Comparison of ENCODE assay signal across 8 mouse cellular contexts in genomic region chr4:151156904-151157303, GRCm38 (mm10).
DNase-seq lines count a peak whose midpoint lies in the region; ATAC-seq lines count a peak whose summit lies in the region.

No protein-coding gene starts in this region.

- no peaks in the 10 kb centered on the region for H3K27me3 ChIP-seq in kidney, embryonic 16.5 days (ENCODE audit: insufficient read depth, low read length)
- no peaks in the 10 kb centered on the region; the same call in 1 of the 2 replicates for H3K27me3 ChIP-seq in liver, embryonic 11.5 days (replicated peaks; ENCODE audit: control insufficient read depth, insufficient read depth, low read length)
- peaks cover 37% of the 10 kb centered on the region for H3K27me3 ChIP-seq in neural tube, embryonic 13.5 days

- peak; percentile 47; the same call in 1 of the 2 replicates for ATAC-seq in kidney, embryonic 16.5 days (ENCODE audit: low FRiP score, low TSS enrichment)
- 0 out of 2 replicates have a peak, but pooled peaks have one; percentile 34 for ATAC-seq in liver, embryonic 11.5 days (replicated peaks; ENCODE audit: low FRiP score)
- peak; percentile 60; the same call in 1 of the 2 replicates for ATAC-seq in neural tube, embryonic 13.5 days (ENCODE audit: low read depth)

- no peak overlapping the region for H3K4me2 ChIP-seq in kidney, embryonic 16.5 days (replicated peaks; ENCODE audit: low read depth, low read length)
- no peak overlapping the region for H3K4me2 ChIP-seq in liver, embryonic 11.5 days
- H3K4me2 ChIP-seq in neural tube, embryonic 13.5 days, result no peak overlapping the region

- no peaks in the 10 kb centered on the region for H3K36me3 ChIP-seq in kidney, embryonic 16.5 days (ENCODE audit: insufficient read depth, low read length)
- H3K36me3 ChIP-seq in liver, embryonic 11.5 days (ENCODE audit: control insufficient read depth, insufficient read depth, low read length), result no peaks in the 10 kb centered on the region
- H3K36me3 ChIP-seq in neural tube, embryonic 13.5 days, result no peaks in the 10 kb centered on the region

- intact Hi-C loops in gastrocnemius, postnatal 36 days (cut with DNase I), result loop anchor here (2.0 to 10.0 kb wide), 4 partner anchors 130 to 698 kb away; no protein-coding TSS in a partner anchor

- WGBS in kidney, embryonic 16.5 days, result 1% methylated on average over 7 of the region's 7 CpGs
- WGBS in liver, embryonic 11.5 days, result 4% methylated on average over 7 of the region's 7 CpGs
- 1% methylated on average over 7 of the region's 7 CpGs for WGBS in neural tube, embryonic 13.5 days

- no peaks in the 10 kb centered on the region for H3K9me3 ChIP-seq in kidney, embryonic 16.5 days (ENCODE audit: low read length)
- no peaks in the 10 kb centered on the region for H3K9me3 ChIP-seq in liver, embryonic 11.5 days (ENCODE audit: control insufficient read depth, low read length)
- no peaks in the 10 kb centered on the region for H3K9me3 ChIP-seq in neural tube, embryonic 13.5 days

- no peak overlapping the region for H3K4me3 ChIP-seq in kidney, embryonic 16.5 days (ENCODE audit: low read length)
- no peak overlapping the region for H3K4me3 ChIP-seq in liver, embryonic 11.5 days (ENCODE audit: low read depth, low read length)
- H3K4me3 ChIP-seq in neural tube, embryonic 13.5 days, result no peak overlapping the region

- H3K9ac ChIP-seq in kidney, embryonic 16.5 days (replicated peaks; ENCODE audit: low read length), result no peak overlapping the region
- no peak overlapping the region for H3K9ac ChIP-seq in liver, embryonic 11.5 days (ENCODE audit: low read depth, low read length)
- no peak overlapping the region for H3K9ac ChIP-seq in neural tube, embryonic 13.5 days

- peak; percentile 63 to 64 for DNase-seq in B cell, adult 2 months
- peak; percentile 91 for DNase-seq in adrenal gland, postnatal 14 days
- DNase-seq in embryo, embryonic 11.5 days (ENCODE audit: low read depth, low spot score), result peak; percentile 70
- peak; percentile 73 to 81 for DNase-seq in gastrocnemius, postnatal 36 days
- DNase-seq in liver, embryonic 11.5 days (ENCODE audit: low spot score), result peak; percentile 59
- DNase-seq in testis, postnatal 14 days (ENCODE audit: low spot score), result peak; percentile 76

- no peak overlapping the region for H3K27ac ChIP-seq in kidney, embryonic 16.5 days (ENCODE audit: low read length)
- H3K27ac ChIP-seq in liver, embryonic 11.5 days (ENCODE audit: low read depth, low read length), result no peak overlapping the region
- no peak overlapping the region for H3K27ac ChIP-seq in neural tube, embryonic 13.5 days (replicated peaks)

- H3K4me1 ChIP-seq in kidney, embryonic 16.5 days (ENCODE audit: insufficient read depth, low read length), result no peaks in the 10 kb centered on the region; the same call in 1 of the 2 replicates
- no peaks in the 10 kb centered on the region for H3K4me1 ChIP-seq in liver, embryonic 11.5 days (replicated peaks; ENCODE audit: control insufficient read depth, insufficient read depth, low read length)
- H3K4me1 ChIP-seq in neural tube, embryonic 13.5 days (replicated peaks), result peaks cover 29% of the 10 kb centered on the region
